Comparison of ENCODE assay signal across 15 mouse cellular contexts in the genomic region with DNA sequence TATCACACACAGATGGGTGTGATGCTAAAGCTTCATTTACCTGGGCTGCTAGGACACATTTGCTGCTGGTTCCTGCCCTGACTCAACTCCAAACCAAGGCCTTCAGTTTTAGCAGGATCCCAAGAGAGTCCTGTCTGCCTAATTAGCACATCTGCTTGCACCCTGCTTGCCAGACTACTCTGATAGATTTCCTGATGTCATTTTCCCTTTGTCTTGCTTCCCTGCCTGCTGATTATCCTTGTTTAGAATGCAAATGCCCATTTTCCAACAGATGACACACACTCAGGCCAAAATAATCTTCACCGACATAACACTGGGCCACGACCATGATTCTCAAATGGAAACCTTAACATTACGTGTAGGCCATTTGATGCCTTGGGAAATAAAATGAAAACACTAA. TPM values are rescaled to one million over a fixed set of nuclear protein-coding genes. Genes with fewer than 3 reads are reported as not detected.
DNase-seq lines count a peak whose midpoint lies in the region; ATAC-seq and TF ChIP-seq lines count a peak whose summit lies in the region.
"Had no signal": no experiment of that assay in that cellular context is flagged by ENCODE, and none has a peak within 500 bp of the region (broad histone marks: within the 10 kb centered on the region; RNA-seq: fewer than 3 reads in every experiment).

No protein-coding gene starts in this region.

- no peak for DNase-seq in liver, postnatal 0 days
- peak; percentile 29 for DNase-seq in brain, adult 2 months (ENCODE audit: low read depth, low spot score)
- DNase-seq in left cerebral cortex, postnatal 36 days (ENCODE audit: low spot score in 2 of 2): no peak
- no peak for DNase-seq in heart, postnatal 4 days
- DNase-seq: adrenal gland, postnatal 36 days; gastrocnemius, postnatal 36 days; kidney, postnatal 10 days; layer of hippocampus, adult 9-11 months; left cerebral cortex, postnatal 4 days had no signal

- H3K36me3 ChIP-seq in liver, embryonic 12.5 days: no peaks in the 10 kb centered on the region
- no peaks in the 10 kb centered on the region for H3K36me3 ChIP-seq in liver, postnatal 0 days (replicated peaks; ENCODE audit: insufficient read depth, low read length)
- no peaks in the 10 kb centered on the region for H3K36me3 ChIP-seq in hindbrain, embryonic 12.5 days
- H3K36me3 ChIP-seq: heart, embryonic 15.5 days had no signal

- 75% methylated on average over 3 of the region's 3 CpGs for WGBS in liver, embryonic 12.5 days (ENCODE audit: insufficient replicate concordance)
- WGBS in liver, postnatal 0 days (ENCODE audit: insufficient replicate concordance): 75% methylated on average over 3 of the region's 3 CpGs
- 53% methylated on average over 3 of the region's 3 CpGs for WGBS in hindbrain, embryonic 12.5 days
- 75% methylated on average over 3 of the region's 3 CpGs for WGBS in olfactory bulb, adult 2 months

- no peak for ATAC-seq in liver, embryonic 12.5 days
- no peak for ATAC-seq in liver, postnatal 0 days
- peak; percentile 35; the same call in 1 of the 2 replicates for ATAC-seq in hindbrain, embryonic 12.5 days (ENCODE audit: low FRiP score)
- ATAC-seq: activated CD4-positive, CD25-positive, alpha-beta regulatory T cell, adult 4 months had no signal

- H3K27ac ChIP-seq in liver, embryonic 12.5 days: peak overlapping the region; percentile 60
- no peak overlapping the region for H3K27ac ChIP-seq in liver, postnatal 0 days (ENCODE audit: low read depth)
- H3K27ac ChIP-seq in hindbrain, embryonic 12.5 days: peak overlapping the region; percentile 30; the same call in 1 of the 2 replicates
- H3K27ac ChIP-seq in olfactory bulb, adult 2 months (ENCODE audit: insufficient read depth, low read depth, low read length): 0 out of 2 replicates have a peak overlapping the region, but pooled peaks have one; percentile 24
- H3K27ac ChIP-seq: heart, embryonic 15.5 days; macrophage had no signal

- intact Hi-C loops in left cerebral cortex, postnatal 36 days (cut with DNase I): no loop called here

- no peaks in the 10 kb centered on the region for H3K27me3 ChIP-seq in liver, embryonic 12.5 days (replicated peaks)
- no peaks in the 10 kb centered on the region for H3K27me3 ChIP-seq in liver, postnatal 0 days (ENCODE audit: insufficient read depth, low read length)
- H3K27me3 ChIP-seq in hindbrain, embryonic 12.5 days: no peaks in the 10 kb centered on the region
- H3K27me3 ChIP-seq: heart, embryonic 15.5 days had no signal

- TF ChIP-seq CTCF in liver, postnatal 0 days (IDR thresholded peaks at IDR 0.05; ENCODE audit: low read depth): no peak
- TF ChIP-seq CTCF in olfactory bulb, adult 2 months (IDR thresholded peaks at IDR 0.05; ENCODE audit: insufficient read depth, low read depth, low read length): no peak

- H3K4me3 ChIP-seq in liver, embryonic 12.5 days: no peak overlapping the region
- no peak overlapping the region for H3K4me3 ChIP-seq in liver, postnatal 0 days (ENCODE audit: low read depth, low read length)
- H3K4me3 ChIP-seq in hindbrain, embryonic 12.5 days: no peak overlapping the region
- H3K4me3 ChIP-seq in olfactory bulb, adult 2 months (ENCODE audit: insufficient read depth, low read depth, low read length): no peak overlapping the region
- H3K4me3 ChIP-seq: heart, embryonic 15.5 days had no signal

- TF ChIP-seq POLR2A in olfactory bulb, adult 2 months (IDR thresholded peaks at IDR 0.05; ENCODE audit: insufficient read depth, low read depth, low read length): no peak

- H3K9me3 ChIP-seq in liver, embryonic 12.5 days (replicated peaks): no peaks in the 10 kb centered on the region
- H3K9me3 ChIP-seq in liver, postnatal 0 days (ENCODE audit: low read length): no peaks in the 10 kb centered on the region
- no peaks in the 10 kb centered on the region for H3K9me3 ChIP-seq in hindbrain, embryonic 12.5 days (replicated peaks)
- H3K9me3 ChIP-seq: heart, embryonic 15.5 days had no signal

- peak overlapping the region; percentile 17; the same call in 1 of the 2 replicates for H3K4me2 ChIP-seq in liver, embryonic 12.5 days
- no peak overlapping the region for H3K4me2 ChIP-seq in liver, postnatal 0 days (ENCODE audit: low read depth, low read length)
- H3K4me2 ChIP-seq in hindbrain, embryonic 12.5 days (replicated peaks): no peak overlapping the region
- H3K4me2 ChIP-seq: heart, embryonic 15.5 days had no signal

- no peak for TF ChIP-seq EP300 in liver, postnatal 0 days (IDR thresholded peaks at IDR 0.05; ENCODE audit: low read depth)

- peaks cover 30% of the 10 kb centered on the region for H3K4me1 ChIP-seq in liver, embryonic 12.5 days
- H3K4me1 ChIP-seq in liver, postnatal 0 days (ENCODE audit: insufficient read depth): peaks cover 4% of the 10 kb centered on the region; the same call in 1 of the 2 replicates
- peaks cover 13% of the 10 kb centered on the region for H3K4me1 ChIP-seq in hindbrain, embryonic 12.5 days
- H3K4me1 ChIP-seq in olfactory bulb, adult 2 months (ENCODE audit: control insufficient read depth, insufficient read depth, low read length): no peaks in the 10 kb centered on the region
- H3K4me1 ChIP-seq: heart, embryonic 15.5 days had no signal

- H3K9ac ChIP-seq in liver, embryonic 12.5 days: no peak overlapping the region
- H3K9ac ChIP-seq in liver, postnatal 0 days (replicated peaks): no peak overlapping the region
- no peak overlapping the region for H3K9ac ChIP-seq in hindbrain, embryonic 12.5 days
- H3K9ac ChIP-seq: heart, embryonic 15.5 days had no signal

RNA-seq across cellular contexts. Expression of a gene that starts 41.4 kb away (rescaled TPM):
- 40.8 and 45.1 TPM in 2 replicates for polyA plus RNA-seq in liver, embryonic 12.5 days (2016; fragmentation: Nextera tagmentation; extraction: Ambion mirVana)
- 18.8 and 18.9 TPM in 2 replicates for polyA plus RNA-seq in liver, postnatal 0 days (2015; fragmentation: Nextera tagmentation; extraction: Ambion mirVana)
- polyA plus RNA-seq in hindbrain, embryonic 12.5 days (2016; fragmentation: Nextera tagmentation; extraction: Ambion mirVana): 43.5 and 51.2 TPM in 2 replicates
- polyA plus RNA-seq in olfactory bulb, adult 2 months (2012; ENCODE audit: insufficient read depth, insufficient read length, low replicate concordance, missing spikeins): not detected in 2 replicates
- total RNA-seq in left cerebral cortex, postnatal 36 days (2021): 10 to 100 TPM; 44.7 to 46.4 TPM
- total RNA-seq in heart, postnatal 4 days (2021): 10 to 100 TPM; 32.6 to 33.5 TPM
